Mouse (Mus musculus) erythroblast, embryonic 14.5 days (primary cell): ENCODE measurements around the gene Fut7.

ENCODE experiments used
- GATA1 ChIP-seq: IDR thresholded peaks from 2 replicates; pipeline ENCODE4 v1.6.1; 2012; ENCODE audit warnings: low read length, inconsistent platforms, mixed read lengths
- TAL1 ChIP-seq: IDR thresholded peaks from 3 replicates; pipeline ENCODE4 v1.6.1; 2012; ENCODE audit warnings: low read length, inconsistent platforms, mixed read lengths

DNA sequence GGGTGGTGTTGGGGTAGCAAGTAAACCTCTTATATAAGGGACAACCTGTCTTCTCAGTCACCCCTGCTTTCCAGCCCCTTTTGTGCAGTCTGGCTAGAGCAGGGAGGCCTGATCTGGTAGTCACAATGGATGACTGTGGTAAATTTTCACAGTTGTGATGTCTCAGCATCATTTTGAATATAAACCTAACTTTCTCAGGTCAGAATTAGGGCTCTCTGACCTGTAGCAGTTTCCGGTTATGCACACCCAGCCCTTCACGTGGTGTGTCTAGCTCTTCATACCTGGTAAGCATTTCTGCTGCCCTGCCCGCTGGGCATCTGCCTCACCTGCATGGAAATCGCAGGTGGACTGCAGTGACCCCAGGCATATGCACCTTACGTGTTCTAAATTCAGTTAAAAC is 4.2 kb downstream of the Fut7 start:
- no peak for TF ChIP-seq GATA1
- no peak for TF ChIP-seq TAL1
